In the genomic region with DNA sequence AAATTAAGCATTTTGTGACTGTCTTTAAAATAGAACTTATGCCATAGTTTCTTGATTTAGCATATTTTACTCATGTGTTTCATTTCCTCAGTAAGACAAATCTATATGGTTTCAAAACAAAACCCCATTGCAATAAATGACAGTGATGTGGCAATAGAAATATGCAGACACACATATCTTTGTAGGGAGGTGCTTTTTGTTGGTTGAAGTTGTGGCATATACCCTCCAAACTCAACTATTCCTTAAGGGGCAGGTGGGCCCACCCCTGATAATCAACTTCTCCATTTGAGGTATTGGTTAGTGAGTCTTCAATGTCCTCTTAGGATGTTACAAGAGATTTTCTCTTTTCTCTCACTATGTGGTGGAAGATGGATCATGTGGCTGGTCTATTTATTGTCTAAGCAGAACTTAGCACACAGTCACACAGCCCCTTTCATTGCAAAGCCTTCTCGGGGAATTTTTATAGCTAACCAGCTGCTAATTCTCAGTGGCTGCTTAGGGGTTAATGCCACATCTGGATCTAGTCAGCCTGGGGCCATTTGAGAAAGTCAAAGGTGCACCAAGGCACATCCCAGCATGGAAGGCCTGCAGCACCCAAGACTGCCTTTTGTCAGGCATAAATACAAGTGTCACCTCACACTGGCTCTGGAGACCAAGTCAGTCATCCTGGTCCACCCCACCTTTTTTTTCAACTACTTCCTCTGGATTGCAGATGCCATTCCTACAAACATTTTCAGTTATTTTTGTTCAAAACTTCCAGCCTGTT, we compare ENCODE assay signal across 34 mouse cellular contexts. TPM values are rescaled to one million over a fixed set of nuclear protein-coding genes. Genes with fewer than 3 reads are reported as not detected.
A peak's percentile ranks its signal among the peaks of the same experiment; 100 is the strongest.
DNase-seq lines count a peak whose midpoint lies in the region; ATAC-seq and TF ChIP-seq lines count a peak whose summit lies in the region.
"Had no signal": no experiment of that assay in that cellular context is flagged by ENCODE, and none has a peak within 500 bp of the region (broad histone marks: within the 10 kb centered on the region; RNA-seq: fewer than 3 reads in every experiment).

No protein-coding gene starts in this region.

- 68% methylated on average over 1 of the region's 1 CpGs for WGBS in lung, postnatal 0 days
- WGBS in lung, adult 2 months: 73% methylated on average over 1 of the region's 1 CpGs
- 15% methylated on average over 1 of the region's 1 CpGs for WGBS in limb, embryonic 10.5 days
- WGBS in stomach, postnatal 0 days: 70% methylated on average over 1 of the region's 1 CpGs
- WGBS in thymus, adult 2 months: 87% methylated on average over 1 of the region's 1 CpGs
- 55% methylated on average over 1 of the region's 1 CpGs for WGBS in kidney, embryonic 15.5 days

- DNase-seq in lung, postnatal 0 days (ENCODE audit: low spot score): peak; percentile 5
- DNase-seq in lung, adult 2 months: no peak
- DNase-seq in embryo, embryonic 11 days: peak; percentile 48
- peak; percentile 76 for DNase-seq in limb, embryonic 10.5 days (ENCODE audit: low spot score)
- peak; percentile 10 for DNase-seq in stomach, postnatal 0 days (ENCODE audit: low spot score)
- no peak for DNase-seq in T-cell, adult 2 months (ENCODE audit: low spot score)
- DNase-seq in thymus, adult 2 months: no peak
- DNase-seq: adrenal gland, postnatal 14 days; B cell, adult 2 months; cerebellum, adult 11 months; cerebellum, postnatal 10 days; gastrocnemius, postnatal 14 days; heart, adult 18-20 months; kidney, adult 8-10 months; kidney, postnatal 25 days; layer of hippocampus, postnatal 36 days; lung, postnatal 10 days; right cerebral cortex, postnatal 4 days; thymus, adult 18-20 months; thymus, postnatal 4 days had no signal

- H3K4me2 ChIP-seq in lung, postnatal 0 days (replicated peaks; ENCODE audit: low read depth, low read length): no peak overlapping the region
- no peak overlapping the region for H3K4me2 ChIP-seq in stomach, postnatal 0 days (replicated peaks; ENCODE audit: low read depth)
- H3K4me2 ChIP-seq in kidney, embryonic 15.5 days: no peak overlapping the region
- H3K4me2 ChIP-seq: heart, embryonic 13.5 days; hindbrain, embryonic 14.5 days; limb, embryonic 15.5 days; midbrain, embryonic 13.5 days; neural tube, embryonic 13.5 days; stomach, embryonic 15.5 days had no signal

- no peak overlapping the region for H3K27ac ChIP-seq in lung, postnatal 0 days (ENCODE audit: low read length)
- peak overlapping the region; percentile 69 for H3K27ac ChIP-seq in limb, embryonic 10.5 days
- H3K27ac ChIP-seq in stomach, postnatal 0 days (replicated peaks): no peak overlapping the region
- no peak overlapping the region for H3K27ac ChIP-seq in thymus, adult 2 months (ENCODE audit: control insufficient read depth, insufficient read depth, low read length)
- H3K27ac ChIP-seq in kidney, embryonic 15.5 days: no peak overlapping the region
- H3K27ac ChIP-seq: forebrain, embryonic 10.5 days; heart, embryonic 13.5 days; hindbrain, embryonic 14.5 days; layer of hippocampus, adult 2 months; limb, embryonic 15.5 days; midbrain, embryonic 13.5 days; neural tube, embryonic 13.5 days; stomach, embryonic 15.5 days had no signal

- TF ChIP-seq EP300 in lung, postnatal 0 days (IDR thresholded peaks at IDR 0.05): no peak
- TF ChIP-seq EP300 in stomach, postnatal 0 days (optimal IDR thresholded peaks at IDR 0.05): no peak

- H3K4me1 ChIP-seq in lung, postnatal 0 days (ENCODE audit: insufficient read depth, low read depth, low read length): no peaks in the 10 kb centered on the region
- no peaks in the 10 kb centered on the region for H3K4me1 ChIP-seq in lung, adult 2 months (ENCODE audit: control insufficient read depth, insufficient read depth, low read length)
- peaks cover 34% of the 10 kb centered on the region for H3K4me1 ChIP-seq in limb, embryonic 10.5 days
- no peaks in the 10 kb centered on the region for H3K4me1 ChIP-seq in stomach, postnatal 0 days (replicated peaks; ENCODE audit: control insufficient read depth, insufficient read depth)
- H3K4me1 ChIP-seq in thymus, adult 2 months (replicated peaks; ENCODE audit: control insufficient read depth, insufficient read depth, low read length): no peaks in the 10 kb centered on the region
- no peaks in the 10 kb centered on the region for H3K4me1 ChIP-seq in kidney, embryonic 15.5 days
- H3K4me1 ChIP-seq: heart, embryonic 13.5 days; limb, embryonic 15.5 days; midbrain, embryonic 13.5 days; neural tube, embryonic 13.5 days; stomach, embryonic 15.5 days had no signal

- H3K36me3 ChIP-seq in lung, postnatal 0 days (ENCODE audit: insufficient read depth, low read length): no peaks in the 10 kb centered on the region
- H3K36me3 ChIP-seq in limb, embryonic 10.5 days: no peaks in the 10 kb centered on the region
- no peaks in the 10 kb centered on the region for H3K36me3 ChIP-seq in stomach, postnatal 0 days (ENCODE audit: control insufficient read depth, insufficient read depth, low read length)
- no peaks in the 10 kb centered on the region for H3K36me3 ChIP-seq in thymus, adult 2 months (ENCODE audit: control insufficient read depth, insufficient read depth, low read length)
- H3K36me3 ChIP-seq in kidney, embryonic 15.5 days: no peaks in the 10 kb centered on the region
- H3K36me3 ChIP-seq: forebrain, embryonic 10.5 days; G1E; heart, embryonic 13.5 days; limb, embryonic 15.5 days; midbrain, embryonic 13.5 days; neural tube, embryonic 13.5 days; stomach, embryonic 15.5 days had no signal

- no peak overlapping the region for H3K9ac ChIP-seq in lung, postnatal 0 days (replicated peaks; ENCODE audit: low read depth)
- no peak overlapping the region for H3K9ac ChIP-seq in stomach, postnatal 0 days (ENCODE audit: low read length)
- H3K9ac ChIP-seq in kidney, embryonic 15.5 days: no peak overlapping the region
- H3K9ac ChIP-seq: heart, embryonic 13.5 days; hindbrain, embryonic 14.5 days; limb, embryonic 15.5 days; midbrain, embryonic 13.5 days; neural tube, embryonic 13.5 days; stomach, embryonic 15.5 days had no signal

- H3K4me3 ChIP-seq in lung, postnatal 0 days (ENCODE audit: low read depth, low read length): no peak overlapping the region
- no peak overlapping the region for H3K4me3 ChIP-seq in lung, adult 2 months (replicated peaks; ENCODE audit: extremely low read depth, low read depth, low read length)
- H3K4me3 ChIP-seq in limb, embryonic 10.5 days: no peak overlapping the region
- H3K4me3 ChIP-seq in stomach, postnatal 0 days (ENCODE audit: low read depth, low read length): no peak overlapping the region
- H3K4me3 ChIP-seq in thymus, adult 2 months (ENCODE audit: control insufficient read depth, insufficient read depth, low read length): no peak overlapping the region
- no peak overlapping the region for H3K4me3 ChIP-seq in kidney, embryonic 15.5 days (replicated peaks)
- H3K4me3 ChIP-seq: forebrain, embryonic 10.5 days; heart, embryonic 13.5 days; layer of hippocampus, adult 2 months; limb, embryonic 15.5 days; midbrain, embryonic 13.5 days; neural tube, embryonic 13.5 days; stomach, embryonic 15.5 days had no signal

- no peaks in the 10 kb centered on the region for H3K9me3 ChIP-seq in lung, postnatal 0 days (ENCODE audit: low read length)
- no peaks in the 10 kb centered on the region for H3K9me3 ChIP-seq in limb, embryonic 10.5 days (replicated peaks)
- H3K9me3 ChIP-seq in stomach, postnatal 0 days (ENCODE audit: control insufficient read depth, low read length): no peaks in the 10 kb centered on the region
- no peaks in the 10 kb centered on the region for H3K9me3 ChIP-seq in kidney, embryonic 15.5 days (replicated peaks)
- H3K9me3 ChIP-seq: forebrain, embryonic 10.5 days; heart, embryonic 13.5 days; limb, embryonic 15.5 days; neural tube, embryonic 13.5 days; stomach, embryonic 15.5 days had no signal

- ATAC-seq in lung, postnatal 0 days: no peak
- no peak for ATAC-seq in stomach, postnatal 0 days (ENCODE audit: low FRiP score, low TSS enrichment)
- ATAC-seq in kidney, embryonic 15.5 days (replicated peaks; ENCODE audit: low FRiP score): no peak
- ATAC-seq: activated CD4-positive, CD25-positive, alpha-beta regulatory T cell, adult 4 months; forebrain, embryonic 16.5 days; midbrain, embryonic 13.5 days; Patski had no signal

- TF ChIP-seq CTCF in lung, postnatal 0 days (IDR thresholded peaks at IDR 0.05): no peak
- no peak for TF ChIP-seq CTCF in lung, adult 2 months (IDR thresholded peaks at IDR 0.05; ENCODE audit: insufficient read depth, low read length)
- TF ChIP-seq CTCF in stomach, postnatal 0 days (IDR thresholded peaks at IDR 0.05; ENCODE audit: low read depth): no peak
- no peak for TF ChIP-seq CTCF in thymus, adult 2 months (IDR thresholded peaks at IDR 0.05; ENCODE audit: borderline replicate concordance, control insufficient read depth, extremely low read depth, insufficient read depth, low read length, poor library complexity)

- TF ChIP-seq POLR2A in lung, adult 2 months (IDR thresholded peaks at IDR 0.05; ENCODE audit: borderline replicate concordance, extremely low read depth, low read depth, low read length): no peak
- TF ChIP-seq POLR2A in thymus, adult 2 months (IDR thresholded peaks at IDR 0.05; ENCODE audit: control insufficient read depth, extremely low read depth, insufficient read depth, low read length, poor library complexity): no peak

- H3K27me3 ChIP-seq in lung, postnatal 0 days (replicated peaks; ENCODE audit: insufficient read depth, low read length): no peaks in the 10 kb centered on the region
- no peaks in the 10 kb centered on the region for H3K27me3 ChIP-seq in limb, embryonic 10.5 days (ENCODE audit: low read depth, poor library complexity, severe bottlenecking)
- no peaks in the 10 kb centered on the region for H3K27me3 ChIP-seq in stomach, postnatal 0 days (ENCODE audit: control insufficient read depth, insufficient read depth, low read length)
- no peaks in the 10 kb centered on the region for H3K27me3 ChIP-seq in thymus, adult 2 months (ENCODE audit: control insufficient read depth, insufficient read depth, low read length)
- H3K27me3 ChIP-seq in kidney, embryonic 15.5 days: no peaks in the 10 kb centered on the region
- H3K27me3 ChIP-seq: CH12.LX; heart, embryonic 13.5 days; limb, embryonic 15.5 days; midbrain, embryonic 13.5 days; neural tube, embryonic 13.5 days; stomach, embryonic 15.5 days had no signal

RNA-seq across cellular contexts. Expression of a gene that starts 8.3 kb away (rescaled TPM):
- polyA plus RNA-seq in lung, postnatal 0 days (2015; fragmentation: Nextera tagmentation; extraction: Ambion mirVana): 2.7 and 3.4 TPM in 2 replicates
- 1.7 and 2.4 TPM in 2 replicates for polyA plus RNA-seq in lung, adult 2 months (2012; rRNA removed)
- polyA plus RNA-seq in limb, embryonic 10.5 days (2016; fragmentation: Nextera tagmentation; extraction: Ambion mirVana): 7.1 and 9.7 TPM in 2 replicates
- 15.3 and 16.5 TPM in 2 replicates for polyA plus RNA-seq in stomach, postnatal 0 days (2015; fragmentation: Nextera tagmentation; extraction: Ambion mirVana)
- polyA plus RNA-seq in thymus, adult 2 months (2012; rRNA removed): 4.4 and 5.4 TPM in 2 replicates
- polyA plus RNA-seq in kidney, embryonic 15.5 days (2015; fragmentation: Nextera tagmentation; extraction: Ambion mirVana): 10.1 and 10.6 TPM in 2 replicates

Comparison
In these comparisons a context has a peak if more than half of its experiments do, and no peak if none do; other contexts are left out.
1. DNase-seq: peak in lung, postnatal 0 days (single experiment), embryo, embryonic 11 days (single experiment), limb, embryonic 10.5 days (single experiment) and stomach, postnatal 0 days (single experiment); none in lung, adult 2 months (single experiment), T-cell, adult 2 months (single experiment) and thymus, adult 2 months (single experiment).